Mouse (Mus musculus) kidney, adult 9 months (tissue): ENCODE measurements at regions not wholly inside any gene's neighbourhood (a gene's known extent, or its start where the extent isn't known, plus 50 kb on each side); places are given as distances from the start of the nearest gene placed in this dataset.

Source experiments
- DNase-seq: peaks from one replicate; pipeline ENCODE4 v3.0.0; 2022

- DNase-seq: no peak
Measured at GRCm38 (mm10) chr13:52019647-52020046, 173.2 kb downstream of the Gadd45g start.

GRCm38 (mm10) chr13:52021150-52021549 lies 174.7 kb downstream of the Gadd45g start:
- DNase-seq: no peak

- no peak for DNase-seq
Measured at GRCm38 (mm10) chr13:52021828-52022227, 175.3 kb downstream of the Gadd45g start.

- no peak for DNase-seq
Measured at GRCm38 (mm10) chr13:52022529-52022928, 176.1 kb downstream of the Gadd45g start.

GRCm38 (mm10) chr13:52024349-52024748 lies 177.9 kb downstream of the Gadd45g start:
- peak; percentile 90 for DNase-seq

GRCm38 (mm10) chr13:52024832-52025481 lies 178.5 kb downstream of the Gadd45g start:
- peak; percentile 61 for DNase-seq

GRCm38 (mm10) chr13:52025482-52025848 lies 179.0 kb downstream of the Gadd45g start:
- DNase-seq: no peak

- DNase-seq: no peak
Measured at GRCm38 (mm10) chr13:52026291-52026690, 179.8 kb downstream of the Gadd45g start.

GRCm38 (mm10) chr13:52029868-52030422 lies 183.5 kb downstream of the Gadd45g start:
- DNase-seq: no peak

GRCm38 (mm10) chr13:52031465-52031864 lies 185.0 kb downstream of the Gadd45g start:
- DNase-seq: peak; percentile 35

GRCm38 (mm10) chr13:52035731-52036130 lies 189.3 kb downstream of the Gadd45g start:
- DNase-seq: no peak

- no peak for DNase-seq
Measured at GRCm38 (mm10) chr13:52036351-52036750, 189.9 kb downstream of the Gadd45g start.

GRCm38 (mm10) chr13:52037218-52037617 lies 190.7 kb downstream of the Gadd45g start:
- no peak for DNase-seq

GRCm38 (mm10) chr13:52041467-52042421 lies 195.3 kb downstream of the Gadd45g start:
- peak; percentile 71 for DNase-seq

- no peak for DNase-seq
Measured at GRCm38 (mm10) chr13:52042867-52043266, 196.4 kb downstream of the Gadd45g start.

GRCm38 (mm10) chr13:52043916-52044315 lies 197.4 kb downstream of the Gadd45g start:
- no peak for DNase-seq

- no peak for DNase-seq
Measured at GRCm38 (mm10) chr13:52045349-52045748, 198.9 kb downstream of the Gadd45g start.

- DNase-seq: no peak
Measured at GRCm38 (mm10) chr13:52046020-52046419, 199.5 kb downstream of the Gadd45g start.

GRCm38 (mm10) chr13:52046700-52047099 lies 200.2 kb downstream of the Gadd45g start:
- no peak for DNase-seq

- no peak for DNase-seq
Measured at GRCm38 (mm10) chr13:52047937-52048336, 201.5 kb downstream of the Gadd45g start.

- peak; percentile 73 for DNase-seq
Measured at GRCm38 (mm10) chr13:52048777-52049176, 202.3 kb downstream of the Gadd45g start.

GRCm38 (mm10) chr13:52049249-52049648 lies 202.8 kb downstream of the Gadd45g start:
- no peak for DNase-seq

- DNase-seq: peak; percentile 66
Measured at GRCm38 (mm10) chr13:52055741-52056140, 209.3 kb downstream of the Gadd45g start.

- peak; percentile 89 for DNase-seq
Measured at GRCm38 (mm10) chr13:52057456-52057855, 211.0 kb downstream of the Gadd45g start.
